Mouse (Mus musculus) cerebellum, adult 9-11 months (tissue): Measurements from ENCODE around the gene Myo1d.
"Not testable (repeated sequence)": the region's sequence is repeated elsewhere in the genome, so short reads cannot be mapped to it uniquely, and the experiment has no call there.

Experiments used
- DNase-seq: peaks from one replicate; pipeline ENCODE4 v3.0.0; 2022

Gene Myo1d

DNA sequence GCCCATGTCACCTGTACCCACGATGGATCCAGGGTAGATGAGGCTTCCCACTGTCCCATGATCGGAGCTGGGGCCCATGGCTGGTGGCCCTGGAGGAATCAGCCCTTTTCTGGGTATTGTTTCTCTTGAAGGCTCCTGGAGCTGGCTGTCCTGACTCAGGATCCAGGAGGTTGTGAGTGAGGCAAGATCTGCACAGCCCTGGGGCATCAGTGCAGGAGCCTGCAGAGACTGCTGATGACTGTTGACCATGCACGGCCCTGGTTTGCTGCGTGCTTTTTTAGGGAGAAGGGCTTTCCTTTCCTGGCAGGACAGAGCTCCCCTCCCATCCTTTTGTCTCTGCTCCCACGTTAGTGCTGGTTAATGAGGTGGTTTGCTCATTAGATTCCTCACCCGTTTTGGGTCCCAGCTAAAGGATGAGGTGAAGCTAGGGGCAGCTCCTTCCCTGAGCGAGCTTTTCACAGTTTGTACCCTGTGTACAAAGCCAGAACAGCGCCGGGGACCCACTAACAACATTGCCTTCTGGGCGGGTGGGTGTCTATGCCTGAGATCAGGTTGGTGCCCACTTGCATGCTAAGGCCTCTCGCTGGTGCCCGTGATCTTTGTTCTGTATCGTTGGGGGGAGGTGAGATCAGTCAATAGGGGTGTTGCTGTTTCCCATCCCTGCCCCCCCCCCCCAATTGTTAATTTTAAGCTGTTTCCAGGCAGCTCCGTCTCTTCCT, 301.0 kb downstream of the Myo1d start:
- peak; percentile 54 for DNase-seq

DNA sequence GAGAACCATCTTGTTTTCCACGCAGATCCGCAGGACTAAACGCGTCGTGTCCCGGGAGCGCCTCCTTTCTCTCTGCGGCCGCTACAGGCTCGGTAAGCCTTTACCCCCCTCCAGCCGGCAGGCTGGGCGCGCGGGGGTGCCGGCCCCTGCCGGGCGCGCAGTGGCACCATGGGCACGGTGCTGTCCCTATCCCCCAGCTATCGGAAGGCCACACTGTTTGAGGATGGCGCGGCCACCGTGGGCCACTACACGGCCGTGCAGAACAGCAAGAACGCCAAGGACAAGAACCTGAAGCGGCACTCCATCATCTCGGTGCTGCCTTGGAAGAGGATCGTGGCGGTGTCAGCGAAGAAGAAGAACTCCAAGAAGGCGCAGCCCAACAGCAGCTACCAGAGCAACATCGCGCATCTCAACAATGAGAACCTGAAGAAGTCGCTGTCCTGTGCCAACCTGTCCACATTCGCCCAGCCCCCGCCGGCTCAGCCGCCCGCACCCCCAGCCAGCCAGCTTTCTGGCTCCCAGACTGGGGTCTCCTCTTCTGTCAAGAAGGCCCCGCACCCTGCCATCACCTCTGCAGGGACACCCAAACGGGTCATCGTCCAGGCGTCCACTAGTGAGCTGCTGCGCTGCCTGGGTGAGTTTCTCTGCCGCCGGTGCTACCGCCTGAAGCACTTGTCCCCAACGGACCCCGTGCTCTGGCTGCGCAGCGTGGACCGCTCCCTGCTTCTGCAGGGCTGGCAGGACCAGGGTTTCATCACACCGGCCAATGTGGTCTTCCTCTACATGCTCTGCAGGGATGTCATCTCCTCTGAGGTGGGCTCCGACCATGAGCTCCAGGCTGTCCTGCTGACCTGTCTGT, 302.3 kb downstream of the Myo1d start:
- peak; percentile 76 for DNase-seq

DNA sequence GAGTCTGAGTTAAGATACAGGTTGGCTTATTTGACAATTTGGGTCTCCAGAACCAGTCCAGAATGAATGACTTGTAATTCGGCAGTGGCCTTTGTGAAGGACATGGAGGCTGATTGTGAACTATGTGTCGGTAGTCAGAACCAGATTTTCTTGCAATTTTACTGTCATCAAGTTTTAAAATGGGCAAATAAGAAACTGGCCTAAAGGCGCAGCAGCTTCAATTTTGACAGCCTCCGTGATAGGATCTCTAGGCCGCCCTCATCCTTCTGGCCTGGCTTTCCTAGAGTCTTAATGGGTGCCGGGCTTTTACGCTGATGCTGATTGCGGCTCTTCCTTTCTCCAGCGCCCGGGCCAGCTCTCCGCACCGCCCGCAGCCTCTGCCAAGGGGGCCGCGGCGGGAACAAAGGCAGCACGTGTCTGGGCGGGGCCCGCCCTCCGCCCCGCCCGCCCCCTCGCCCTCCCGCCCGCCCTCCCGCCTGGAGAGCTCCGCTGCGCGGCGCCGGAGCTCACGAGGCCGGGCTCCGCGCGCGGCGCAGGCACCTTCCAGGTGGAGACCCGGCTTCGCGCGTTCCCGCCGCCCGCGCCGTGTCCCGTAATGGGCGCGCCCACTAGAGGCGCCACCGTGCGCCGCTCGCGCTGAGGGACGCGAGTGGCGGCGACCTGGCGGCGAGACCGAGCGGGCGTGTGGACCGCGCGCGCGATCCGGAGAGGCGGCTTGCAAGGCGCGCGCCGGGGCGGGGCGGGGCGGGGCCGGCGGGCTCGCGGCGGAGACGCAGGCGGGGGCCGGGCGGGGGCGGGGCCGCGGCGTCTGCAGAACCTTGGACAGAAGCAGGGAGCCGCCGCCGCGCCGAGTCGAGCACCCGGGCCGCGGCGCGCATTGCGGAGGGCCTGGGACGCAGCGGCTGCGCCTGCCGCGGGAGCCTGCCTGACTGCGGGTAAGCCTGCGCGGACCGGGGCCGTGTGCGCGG, 303.3 kb downstream of the Myo1d start, which contains the start of gene Cdk5r1:
Cdk5r1 (plus strand) TSS at position 802 of the 968 bp plus-strand sequence.
- DNase-seq: peak; percentile 96

DNA sequence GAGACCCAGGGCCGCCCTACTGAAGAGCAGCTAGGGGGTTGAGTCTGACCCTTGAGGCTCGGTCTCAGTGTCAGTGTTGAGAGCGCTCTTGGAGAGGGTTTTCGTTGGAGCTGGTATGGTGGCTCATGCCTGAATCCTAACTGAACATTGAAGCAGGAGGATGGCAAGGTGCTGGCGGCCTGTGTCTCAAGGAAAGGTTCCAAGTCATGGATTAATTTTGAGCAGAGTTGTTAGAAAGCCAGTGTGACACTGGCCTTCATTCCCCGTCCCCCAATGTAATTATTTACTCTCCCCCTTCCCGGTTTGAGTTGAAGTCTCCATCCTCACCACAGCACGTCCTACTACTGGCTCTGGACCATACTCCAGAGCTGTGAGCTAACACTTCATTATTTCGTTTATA, 304.3 kb downstream of the Myo1d start:
- peak; percentile 56 for DNase-seq

DNA sequence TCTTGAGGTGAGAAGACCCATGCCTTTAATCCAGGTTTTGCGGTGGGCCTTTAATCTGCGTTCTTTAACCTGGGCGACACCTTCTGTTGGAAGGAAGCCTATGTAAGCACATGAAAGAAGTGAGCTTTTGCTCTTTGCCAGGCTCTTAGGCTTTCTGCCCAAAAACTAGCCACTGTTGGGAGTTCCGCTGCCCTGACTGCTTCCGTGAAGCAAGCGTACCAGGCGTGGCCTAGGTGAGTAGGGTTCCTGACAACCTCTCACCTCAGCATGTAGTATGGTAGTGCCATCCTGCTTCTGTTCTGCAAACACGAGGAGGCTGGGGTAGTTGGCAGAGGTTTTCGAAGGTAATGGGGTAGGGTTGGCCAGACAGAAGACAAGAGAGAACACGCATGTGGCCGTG, 305.0 kb downstream of the Myo1d start:
- peak; percentile 70 for DNase-seq

DNA sequence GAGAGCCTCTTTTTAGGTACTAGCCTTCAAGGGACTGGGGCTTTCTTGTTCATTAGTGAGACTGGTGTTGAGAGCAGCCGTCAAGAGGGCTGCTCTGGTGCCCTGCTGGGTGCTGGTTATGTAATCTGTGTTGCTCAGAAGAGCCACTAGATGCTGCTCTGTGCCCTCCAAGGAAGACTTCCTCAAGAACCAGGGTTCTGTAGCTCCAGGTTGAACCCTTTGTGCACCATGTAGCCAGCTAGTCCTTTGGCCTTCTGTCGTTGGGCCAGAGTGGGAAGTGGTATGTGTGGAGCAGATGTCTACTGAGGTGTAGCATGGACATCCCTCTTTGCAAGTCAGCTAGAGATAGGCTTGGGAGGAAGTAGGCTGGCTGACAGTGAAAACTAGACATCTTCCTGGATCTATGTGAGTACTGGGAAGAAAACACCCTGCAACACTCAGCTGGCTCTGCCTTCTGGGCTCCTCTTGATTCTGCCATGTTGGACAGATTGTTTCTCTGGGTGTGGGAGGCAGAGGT, 305.6 kb downstream of the Myo1d start:
- peak; percentile 87 for DNase-seq

DNA sequence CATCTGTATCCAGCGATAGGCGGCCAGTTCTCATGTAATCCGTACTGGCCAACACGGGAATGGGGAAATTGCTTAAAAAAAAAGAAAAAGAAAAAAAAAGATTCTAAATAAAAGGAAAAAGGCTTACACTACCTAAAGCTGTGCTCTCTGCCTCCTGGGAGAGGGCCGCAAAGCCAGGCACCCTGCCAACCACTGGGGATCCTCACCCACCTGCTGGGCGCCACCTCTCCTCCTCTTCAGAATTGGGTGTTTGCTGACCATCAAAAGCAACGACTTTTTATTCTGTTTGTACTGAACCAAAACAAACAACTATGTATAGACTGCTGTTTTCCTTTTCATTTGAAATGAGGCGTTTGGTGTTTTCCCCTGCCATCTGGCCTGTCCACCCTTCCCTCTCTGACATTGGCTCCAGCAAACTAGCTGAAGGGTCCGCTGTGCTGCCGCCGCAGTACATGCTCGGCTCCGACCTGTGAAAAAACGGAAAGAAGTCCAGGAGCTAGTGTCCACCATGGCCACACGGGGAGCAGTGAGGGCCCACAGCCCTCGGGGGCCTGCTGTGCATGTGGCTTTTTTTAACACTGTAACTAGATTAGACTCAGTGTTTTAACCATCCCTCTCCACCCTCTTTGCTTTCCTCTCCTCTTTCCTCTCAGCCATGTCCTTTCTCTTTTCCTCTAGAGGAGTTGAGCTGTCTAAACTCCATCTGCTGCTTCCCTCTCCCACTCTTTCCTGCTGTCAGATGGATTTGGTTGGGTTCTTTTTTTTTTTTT, 307.8 kb downstream of the Myo1d start:
- peak; percentile 52 for DNase-seq

DNA sequence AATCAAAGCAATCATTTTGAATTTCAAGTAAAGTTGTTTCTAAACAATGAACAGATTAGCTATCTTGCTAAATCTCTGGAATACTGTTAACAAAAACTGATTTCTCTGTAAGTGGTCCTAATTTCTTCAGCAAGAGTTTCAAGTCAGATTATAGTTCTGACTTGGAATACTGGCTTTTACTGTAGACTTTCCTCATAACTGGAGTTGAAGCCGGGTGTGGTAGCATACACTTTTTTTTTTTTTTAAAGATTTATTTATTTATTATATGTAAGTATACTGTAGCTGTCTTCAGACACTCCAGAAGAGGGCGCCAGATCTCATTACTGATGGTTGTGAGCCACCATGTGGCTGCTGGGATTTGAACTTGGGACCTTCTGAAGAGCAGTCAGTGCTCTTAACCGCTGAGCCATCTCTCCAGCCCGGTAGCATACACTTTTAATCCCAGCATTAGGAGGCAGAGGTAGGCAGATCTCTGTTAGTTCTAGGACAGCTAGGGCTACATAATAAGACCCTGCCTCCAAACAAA, 316.2 kb downstream of the Myo1d start:
- not testable (repeated sequence) for DNase-seq

DNA sequence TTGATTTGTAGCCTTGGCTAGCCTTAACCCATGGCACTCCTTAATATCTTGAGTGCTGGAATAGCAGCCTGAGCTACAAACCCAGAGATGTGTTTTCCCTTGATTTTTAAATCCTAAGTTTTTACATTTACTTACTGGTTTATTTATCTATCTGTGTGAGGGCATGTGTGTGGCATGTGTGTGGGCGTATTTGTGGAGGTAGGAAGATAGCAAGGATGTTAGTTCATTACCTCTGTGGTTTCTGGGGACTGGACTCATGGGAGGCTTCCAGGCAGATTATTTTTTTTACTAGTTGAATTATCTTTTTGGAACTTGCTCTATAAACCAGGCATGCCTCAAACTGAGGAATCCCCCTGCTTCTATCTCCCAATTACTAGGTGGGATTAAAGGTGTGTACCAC, 326.6 kb downstream of the Myo1d start:
- DNase-seq: no peak

DNA sequence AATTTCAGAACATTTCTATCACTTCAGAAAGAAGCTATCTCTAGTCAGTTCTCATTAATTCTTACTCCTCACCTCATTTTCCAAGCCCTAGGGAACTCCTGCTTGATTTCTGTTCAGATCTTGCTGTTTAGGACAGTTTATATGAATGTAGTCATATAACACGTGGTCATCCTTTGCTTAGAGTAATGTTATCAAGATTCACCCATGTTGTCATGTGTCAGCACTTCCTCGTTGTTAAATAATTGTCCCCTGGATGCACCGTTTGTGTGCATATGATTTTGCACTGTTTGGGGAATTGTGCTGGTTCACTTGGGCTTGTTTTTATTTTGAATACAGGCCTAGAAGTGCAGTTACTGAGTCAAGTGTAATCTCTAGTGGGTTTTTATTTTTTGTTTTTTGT, 327.6 kb downstream of the Myo1d start:
- no peak for DNase-seq

DNA sequence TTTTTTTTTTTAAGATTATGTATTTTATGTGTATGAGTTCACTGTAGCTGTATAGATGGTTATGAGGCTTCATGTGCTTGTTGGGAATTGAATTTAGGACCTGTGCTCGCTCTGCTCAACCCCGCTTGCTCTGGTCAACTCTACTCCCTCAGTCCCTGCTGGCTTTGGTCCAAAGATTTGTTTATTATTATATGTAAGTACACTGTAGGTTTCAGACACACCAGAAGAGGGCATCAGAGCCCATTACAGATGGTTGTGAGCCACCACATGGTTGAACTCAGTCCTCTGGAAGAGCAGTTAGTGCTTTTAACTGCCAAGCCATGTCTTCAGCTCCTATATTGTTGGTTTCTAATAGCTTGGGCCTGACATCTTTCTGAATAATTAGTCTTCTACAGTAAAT, 330.0 kb downstream of the Myo1d start:
- DNase-seq: no peak

DNA sequence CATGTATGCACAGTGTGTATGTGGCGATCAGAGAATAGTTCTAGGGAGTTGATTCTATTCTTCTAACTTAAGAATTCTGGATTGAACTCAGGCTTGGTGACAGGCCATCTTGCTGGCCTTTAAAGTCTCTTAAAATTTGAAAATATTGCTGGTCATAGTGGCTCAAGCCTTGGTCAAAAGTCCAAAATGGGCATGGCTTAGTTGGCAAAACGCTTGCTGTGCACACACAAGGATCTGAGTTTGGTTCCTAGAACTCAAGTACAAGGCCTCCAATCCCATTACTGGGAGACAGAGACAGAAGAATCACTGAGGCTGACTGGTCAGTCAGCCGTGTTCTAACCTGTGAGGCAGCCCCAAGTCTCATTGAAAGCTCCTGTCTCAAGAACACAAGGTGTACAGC, 332.9 kb downstream of the Myo1d start:
- no peak for DNase-seq
